Mouse (Mus musculus) lung, postnatal 0 days (tissue): ENCODE measurements at regions not wholly inside any gene's neighbourhood (a gene's known extent, or its start where the extent isn't known, plus 50 kb on each side); places are given as distances from the start of the nearest gene placed in this dataset.

Experiments
- ATAC-seq: fragments of 200-750 bp; cut with Nextera tagmentation; 2 replicates; pipeline ENCODE4 v1.8.0; 2017; ENCODE audit warnings: moderate library complexity
- DNase-seq: peaks from one replicate; pipeline ENCODE4 v3.0.0-alpha.2; 2016; ENCODE audit warnings: low spot score
- H3K27ac ChIP-seq: fragments of 300-500 bp; sonication (generic); 2 replicates; pipeline ENCODE4 v1.5.1; 2014; ENCODE audit warnings: antibody characterized with exemption, mild to moderate bottlenecking, low read length, mixed read lengths
- H3K27me3 ChIP-seq: fragments of 300-500 bp; sonication (generic); replicated peaks from 2 replicates; pipeline ENCODE4 v1.6.1; 2014; ENCODE audit warnings: low read length, mixed read lengths; ENCODE audit not compliant: insufficient read depth
- H3K36me3 ChIP-seq: fragments of 300-500 bp; sonication (generic); 2 replicates; pipeline ENCODE4 v1.6.1; 2014; ENCODE audit warnings: low read length, mixed read lengths; ENCODE audit not compliant: insufficient read depth
- H3K4me1 ChIP-seq: fragments of 300-500 bp; sonication (generic); 2 replicates; pipeline ENCODE4 v1.6.1; 2014; ENCODE audit warnings: antibody characterized with exemption, low read depth, low read length, mixed read lengths; ENCODE audit not compliant: insufficient read depth
- H3K4me2 ChIP-seq: fragments of 300-500 bp; sonication (generic); replicated peaks from 2 replicates; pipeline ENCODE4 v1.6.1; 2014; ENCODE audit warnings: low read depth, mild to moderate bottlenecking, low read length, moderate library complexity, mixed read lengths
- H3K4me3 ChIP-seq: fragments of 300-500 bp; sonication (generic); 2 replicates; pipeline ENCODE4 v1.5.1; 2014; ENCODE audit warnings: low read depth, low read length
- H3K9ac ChIP-seq: fragments of 300-500 bp; sonication (generic); replicated peaks from 2 replicates; pipeline ENCODE4 v1.6.1; 2014; ENCODE audit warnings: low read depth, mild to moderate bottlenecking
- H3K9me3 ChIP-seq: fragments of 300-500 bp; sonication (generic); 2 replicates; pipeline ENCODE4 v1.6.1; 2016; ENCODE audit warnings: low read length, mixed read lengths
- CTCF ChIP-seq: IDR thresholded peaks from 2 replicates; pipeline ENCODE4 v1.5.1; 2016; ENCODE audit warnings: antibody characterized with exemption, mild to moderate bottlenecking
- EP300 ChIP-seq: IDR thresholded peaks from 2 replicates; pipeline ENCODE4 v1.6.1; 2016; ENCODE audit warnings: antibody characterized with exemption, mild to moderate bottlenecking, control low read depth
- WGBS: fragments of 180-500 bp; shearing (Covaris S2); extraction: QIAGEN DNeasy Blood & Tissue Kit; methylation state at CpG from one replicate; pipeline ENCODE4 v1.1.7; 2014; 5-methylcytosine and 5-hydroxymethylcytosine counted together

DNA sequence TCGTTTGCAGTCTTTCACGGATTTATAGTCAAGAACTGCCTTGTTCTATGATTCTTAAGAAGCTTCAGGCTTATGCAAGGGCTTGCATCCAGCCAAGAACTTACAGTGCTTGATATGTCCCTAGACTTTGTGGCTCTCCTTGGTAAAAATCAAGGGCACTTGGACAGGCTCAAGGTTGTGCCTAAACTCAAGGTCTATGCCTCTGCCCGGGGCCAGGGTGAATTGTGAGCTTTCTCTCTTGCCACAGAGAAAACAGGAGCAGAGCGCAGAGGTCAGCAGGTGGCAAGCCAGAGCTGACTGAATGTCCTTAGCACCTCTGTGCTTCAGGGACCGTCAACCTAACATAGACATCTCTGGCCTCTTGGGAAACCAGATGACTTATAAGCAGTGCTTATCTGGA, 413.2 kb downstream of the Ate1 start:
- 61% methylated on average over 5 of the region's 5 CpGs for WGBS
- H3K9me3 ChIP-seq: no peaks in the 10 kb centered on the region
- DNase-seq: no peak
- no peak overlapping the region for H3K4me3 ChIP-seq
- TF ChIP-seq CTCF: no peak
- no peak for TF ChIP-seq EP300
- H3K27ac ChIP-seq: no peak overlapping the region
- H3K4me1 ChIP-seq: no peaks in the 10 kb centered on the region
- no peaks in the 10 kb centered on the region for H3K36me3 ChIP-seq
- no peak overlapping the region for H3K9ac ChIP-seq
- no peaks in the 10 kb centered on the region for H3K27me3 ChIP-seq
- H3K4me2 ChIP-seq: no peak overlapping the region
- no peak for ATAC-seq

DNA sequence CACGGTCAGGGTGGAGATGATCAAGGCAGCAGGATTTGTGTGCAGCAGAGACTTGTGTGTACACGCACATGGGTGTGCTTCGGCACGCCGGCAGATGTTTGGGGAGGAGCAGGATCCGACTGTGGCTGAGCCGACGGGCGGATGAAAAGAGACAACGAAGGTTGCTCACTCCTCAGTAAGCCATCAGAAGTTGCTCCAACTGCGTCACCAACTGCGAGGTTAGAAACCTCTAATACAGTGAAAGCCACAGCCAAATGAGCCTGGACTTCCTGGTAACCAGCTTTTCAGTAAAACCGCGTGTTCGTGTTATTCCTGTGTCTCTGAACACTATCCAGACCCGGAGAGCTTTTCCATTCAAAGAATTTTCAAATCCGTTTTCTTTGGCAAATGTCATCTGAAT, 411.8 kb downstream of the Ate1 start:
- Histone ChIP-seq H3K27me3 (no peaks in the 10 kb centered on the region), H3K9ac (no peak overlapping the region), H3K27ac (no peak overlapping the region), H3K9me3 (no peaks in the 10 kb centered on the region), H3K36me3 (no peaks in the 10 kb centered on the region), H3K4me3 (no peak overlapping the region), H3K4me1 (no peaks in the 10 kb centered on the region), H3K4me2 (no peak overlapping the region)
- ATAC-seq: no peak
- DNase-seq: no peak
- 86% methylated on average over 17 of the region's 17 CpGs for WGBS
- TF ChIP-seq EP300 (no peak), CTCF (no peak)
